Mouse (Mus musculus) cerebellum, adult 11 months (tissue): ENCODE results near the gene Efs.
"Not testable (repeated sequence)": the region's sequence is repeated elsewhere in the genome, so short reads cannot be mapped to it uniquely, and the experiment has no call there.

Experiments used
- DNase-seq: peaks from one replicate; pipeline ENCODE4 v3.0.0; 2022

The Efs gene

GRCm38 (mm10) chr14:54947008-54947407, 21.1 kb upstream of the Efs start:
- not testable (repeated sequence) for DNase-seq

GRCm38 (mm10) chr14:54945975-54946704, 20.2 kb upstream of the Efs start:
- no peak for DNase-seq

- DNase-seq: no peak
Measured at GRCm38 (mm10) chr14:54944939-54945338, 19.0 kb upstream of the Efs start.

GRCm38 (mm10) chr14:54943971-54944370, 18.0 kb upstream of the Efs start:
- no peak for DNase-seq

GRCm38 (mm10) chr14:54942479-54942878, 16.6 kb upstream of the Efs start:
- no peak for DNase-seq

- no peak for DNase-seq
Measured at GRCm38 (mm10) chr14:54941024-54941978, 15.4 kb upstream of the Efs start.

GRCm38 (mm10) chr14:54940176-54940530, 14.2 kb upstream of the Efs start:
- no peak for DNase-seq

GRCm38 (mm10) chr14:54939434-54940175, 13.7 kb upstream of the Efs start:
- peak; percentile 50 for DNase-seq

- DNase-seq: no peak
Measured at GRCm38 (mm10) chr14:54938431-54939219, 12.7 kb upstream of the Efs start.

- no peak for DNase-seq
Measured at GRCm38 (mm10) chr14:54937361-54938182, 11.6 kb upstream of the Efs start.

- no peak for DNase-seq
Measured at GRCm38 (mm10) chr14:54936831-54937160, 10.9 kb upstream of the Efs start.

- DNase-seq: peak; percentile 34
Measured at GRCm38 (mm10) chr14:54935904-54936830, 10.2 kb upstream of the Efs start, which contains the start of gene Cmtm5. Cmtm5 (plus strand) TSS chr14:54936261.

GRCm38 (mm10) chr14:54932645-54933150, 6.8 kb upstream of the Efs start, which contains the start of gene Il25:
Il25 (plus strand) TSS chr14:54932695.
- no peak for DNase-seq

GRCm38 (mm10) chr14:54930431-54930830, 4.5 kb upstream of the Efs start:
- no peak for DNase-seq

- no peak for DNase-seq
Measured at GRCm38 (mm10) chr14:54929801-54930200, 3.9 kb upstream of the Efs start.

- no peak for DNase-seq
Measured at GRCm38 (mm10) chr14:54927296-54927695, 1.4 kb upstream of the Efs start.

GRCm38 (mm10) chr14:54926401-54927158, 654 bp upstream of the Efs start:
- DNase-seq: no peak

GRCm38 (mm10) chr14:54924641-54925348, 1.1 kb downstream of the Efs start:
- DNase-seq: no peak
